Mouse (Mus musculus): ENCODE results near the gene Ncln. TPM values are rescaled to one million over a fixed set of nuclear protein-coding genes. Genes with fewer than 3 reads are reported as not detected.

Ncln gene
- polyA plus RNA-seq, 1 experiment from 2014 or later = 75.1 TPM

- H3K4me2 ChIP-seq (replicated peaks) = no peak overlapping the region
- no peaks in the 10 kb centered on the region for H3K4me1 ChIP-seq
- H3K36me3 ChIP-seq = no peaks in the 10 kb centered on the region
- H3K9me3 ChIP-seq (replicated peaks) = no peaks in the 10 kb centered on the region
- no peak overlapping the region for H3K27ac ChIP-seq
- WGBS = 77% methylated on average over 13 of the region's 13 CpGs
- no peak overlapping the region for H3K9ac ChIP-seq
- H3K27me3 ChIP-seq = peaks cover 29% of the 10 kb centered on the region
- H3K4me3 ChIP-seq = no peak overlapping the region
- no peak for ATAC-seq (ENCODE audit: low FRiP score)
These were observed 11.7 kb upstream of the Ncln start for GRCm38 (mm10) chr10:81507691-81508489.

- H3K9ac ChIP-seq = no peak overlapping the region
- peaks cover 22% of the 10 kb centered on the region for H3K27me3 ChIP-seq
- no peaks in the 10 kb centered on the region for H3K4me1 ChIP-seq
- no peaks in the 10 kb centered on the region for H3K9me3 ChIP-seq (replicated peaks)
- no peak overlapping the region for H3K4me3 ChIP-seq
- WGBS = 32% methylated on average over 6 of the region's 6 CpGs
- H3K4me2 ChIP-seq (replicated peaks) = no peak overlapping the region
- ATAC-seq (ENCODE audit: low FRiP score) = no peak
- no peak overlapping the region for H3K27ac ChIP-seq
- H3K36me3 ChIP-seq = no peaks in the 10 kb centered on the region
These were observed 10.9 kb upstream of the Ncln start for GRCm38 (mm10) chr10:81507095-81507494.

- Histone ChIP-seq H3K4me1 (no peaks in the 10 kb centered on the region), H3K9ac (no peak overlapping the region), H3K36me3 (no peaks in the 10 kb centered on the region), H3K27me3 (peaks cover 11% of the 10 kb centered on the region), H3K27ac (no peak overlapping the region), H3K4me2 (replicated peaks) (no peak overlapping the region), H3K9me3 (replicated peaks) (no peaks in the 10 kb centered on the region), H3K4me3 (no peak overlapping the region)
- no peak for ATAC-seq (ENCODE audit: low FRiP score)
- WGBS = 76% methylated on average over 15 of the region's 15 CpGs
These were observed 8.9 kb upstream of the Ncln start for GRCm38 (mm10) chr10:81505016-81505664.

- Histone ChIP-seq H3K9ac (peak overlapping the region; percentile 52; the same call in 1 of the 2 replicates), H3K4me3 (peak overlapping the region; percentile 32), H3K27ac (no peak overlapping the region), H3K27me3 (peaks cover 11% of the 10 kb centered on the region), H3K4me2 (replicated peaks) (peak overlapping the region; percentile 63), H3K9me3 (replicated peaks) (no peaks in the 10 kb centered on the region), H3K36me3 (no peaks in the 10 kb centered on the region), H3K4me1 (no peaks in the 10 kb centered on the region)
- ATAC-seq (ENCODE audit: low FRiP score) = peak; percentile 48; the same call in 1 of the 2 replicates
- WGBS = 8% methylated on average over 36 of the region's 36 CpGs
These were observed 6.5 kb upstream of the Ncln start for GRCm38 (mm10) chr10:81502658-81503057.

DNA sequence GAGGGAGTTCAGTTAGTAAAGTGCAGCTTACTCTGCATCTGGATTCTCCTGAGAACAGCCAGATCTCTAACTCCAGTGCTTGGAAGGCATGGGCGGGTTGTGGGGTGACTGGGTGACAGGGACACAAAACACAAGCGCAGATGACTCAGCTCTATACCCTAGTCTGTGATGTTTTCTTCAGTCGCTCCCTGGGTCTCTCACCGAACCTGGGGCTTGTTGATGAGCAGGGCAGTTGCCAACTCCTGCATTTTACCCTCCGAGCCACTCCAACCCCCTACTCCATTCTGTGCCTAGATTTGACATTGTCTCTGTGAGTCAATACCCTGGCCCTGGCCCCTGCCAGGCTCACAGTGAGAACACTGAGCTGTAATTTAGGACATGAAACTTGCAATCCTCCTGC lies 5.7 kb upstream of the Ncln start:
- WGBS = 85% methylated on average over 5 of the region's 5 CpGs
- ATAC-seq (ENCODE audit: low FRiP score) = no peak

DNA sequence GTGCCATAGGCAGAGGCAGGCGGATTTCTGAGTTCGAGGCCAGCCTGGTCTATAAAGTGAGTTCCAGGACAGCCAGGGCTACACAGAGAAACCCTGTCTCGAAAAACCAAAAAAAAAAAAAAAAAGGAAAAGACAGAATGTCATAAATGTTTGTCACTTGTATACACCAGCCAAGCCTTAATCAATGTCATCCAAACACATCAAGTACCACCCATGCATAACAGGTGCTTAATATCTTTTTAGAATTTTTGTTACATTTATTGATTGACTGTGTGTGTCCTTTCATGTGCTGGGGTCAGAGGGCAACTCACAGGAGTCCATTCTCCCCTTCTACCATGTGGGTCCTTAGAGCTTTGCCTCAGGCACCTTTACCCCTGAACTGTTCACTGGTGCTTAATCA lies 3.8 kb upstream of the Ncln start, which contains the start of gene S1pr4:
TSS of gene S1pr4 (minus strand) at position 101 of the 400 bp plus-strand sequence.
- WGBS = 91% methylated on average over 3 of the region's 3 CpGs
- Histone ChIP-seq H3K36me3 (no peaks in the 10 kb centered on the region), H3K9ac (peak within 1 kb of the TSS; percentile 18; the same call in 1 of the 2 replicates), H3K27me3 (peaks cover 11% of the 10 kb centered on the region), H3K4me2 (replicated peaks) (no peak within 1 kb of the TSS), H3K4me3 (no peak within 1 kb of the TSS), H3K9me3 (replicated peaks) (no peaks in the 10 kb centered on the region), H3K27ac (no peak within 1 kb of the TSS), H3K4me1 (peaks cover 13% of the 10 kb centered on the region)
- ATAC-seq (ENCODE audit: low FRiP score) = no peak

More for the DNA sequence above, 5.7 kb upstream of the Ncln start:
- H3K9ac ChIP-seq = no peak overlapping the region
- H3K36me3 ChIP-seq = no peaks in the 10 kb centered on the region
- H3K4me2 ChIP-seq (replicated peaks) = no peak overlapping the region
- no peaks in the 10 kb centered on the region for H3K9me3 ChIP-seq (replicated peaks)
- H3K27ac ChIP-seq = no peak overlapping the region
- H3K4me3 ChIP-seq = no peak overlapping the region
- peaks cover 11% of the 10 kb centered on the region for H3K27me3 ChIP-seq
- H3K4me1 ChIP-seq = peaks cover 5% of the 10 kb centered on the region; the same call in 1 of the 2 replicates

GRCm38 (mm10) chr10:81499250-81499901 lies 3.2 kb upstream of the Ncln start:
- Histone ChIP-seq H3K4me1 (peaks cover 19% of the 10 kb centered on the region), H3K27ac (no peak overlapping the region), H3K4me3 (no peak overlapping the region), H3K9me3 (replicated peaks) (no peaks in the 10 kb centered on the region), H3K4me2 (replicated peaks) (no peak overlapping the region), H3K9ac (peak overlapping the region; percentile 18; the same call in 1 of the 2 replicates), H3K27me3 (peaks cover 11% of the 10 kb centered on the region), H3K36me3 (no peaks in the 10 kb centered on the region)
- 83% methylated on average over 23 of the region's 23 CpGs for WGBS
- ATAC-seq (ENCODE audit: low FRiP score) = no peak

DNA sequence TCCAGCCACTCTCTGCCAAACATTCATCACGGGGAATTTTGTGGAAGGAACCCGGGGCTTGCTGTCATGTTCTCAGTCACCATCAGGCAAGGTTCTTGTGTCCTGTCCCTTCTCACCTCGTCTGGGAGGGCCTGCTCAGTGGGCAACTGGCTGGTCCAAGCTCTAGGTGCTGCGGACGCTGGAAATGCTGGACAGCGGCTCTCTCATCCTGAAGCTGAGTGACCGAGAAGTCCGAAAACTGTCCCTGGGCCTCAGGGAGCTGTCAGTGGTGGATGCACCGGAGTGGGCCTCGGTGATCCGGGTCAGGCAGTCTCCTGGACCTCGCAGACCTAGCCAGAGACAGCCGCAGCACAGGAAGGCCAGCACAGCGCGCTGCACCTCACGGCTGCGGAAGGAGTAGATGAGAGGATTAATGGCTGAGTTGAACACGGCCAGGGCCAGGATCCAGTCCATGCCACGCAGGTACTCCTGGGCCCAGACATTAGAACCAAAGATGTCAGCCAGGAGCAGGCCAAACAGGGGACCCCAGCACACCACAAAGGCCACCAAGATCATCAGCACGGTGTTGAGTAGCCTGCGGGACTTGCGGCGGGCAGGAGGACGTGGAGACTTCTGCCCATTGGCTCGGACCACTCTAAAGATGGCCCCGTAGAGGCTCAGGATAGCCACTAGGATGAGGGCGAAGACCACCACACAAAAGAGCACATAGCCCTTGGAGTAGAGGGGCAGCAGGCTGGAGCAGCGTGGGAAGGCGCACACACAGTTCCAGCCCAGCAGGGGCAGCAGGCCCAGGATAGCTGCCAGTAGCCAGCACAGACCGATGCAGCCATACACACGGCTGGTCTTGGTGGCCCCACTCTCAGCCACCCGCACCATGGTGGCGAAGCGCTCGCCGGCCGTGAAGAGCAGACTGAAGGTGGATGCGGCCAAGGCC lies 2.4 kb upstream of the Ncln start:
- ATAC-seq (ENCODE audit: low FRiP score) = no peak
- Histone ChIP-seq H3K36me3 (no peaks in the 10 kb centered on the region), H3K27ac (no peak overlapping the region), H3K4me3 (no peak overlapping the region), H3K4me1 (peaks cover 25% of the 10 kb centered on the region), H3K27me3 (peaks cover 8% of the 10 kb centered on the region), H3K9ac (no peak overlapping the region), H3K9me3 (replicated peaks) (no peaks in the 10 kb centered on the region), H3K4me2 (replicated peaks) (no peak overlapping the region)
- 88% methylated on average over 38 of the region's 38 CpGs for WGBS

- Histone ChIP-seq H3K4me3 (no peak overlapping the region), H3K36me3 (peaks cover 7% of the 10 kb centered on the region), H3K9ac (no peak overlapping the region), H3K4me2 (replicated peaks) (peak overlapping the region; percentile 96), H3K27me3 (no peaks in the 10 kb centered on the region; the same call in 1 of the 2 replicates), H3K4me1 (peaks cover 26% of the 10 kb centered on the region), H3K27ac (no peak overlapping the region), H3K9me3 (replicated peaks) (no peaks in the 10 kb centered on the region)
- 85% methylated on average over 17 of the region's 17 CpGs for WGBS
- ATAC-seq (ENCODE audit: low FRiP score) = no peak
These were observed 1.4 kb upstream of the Ncln start for GRCm38 (mm10) chr10:81497401-81498270.

- Histone ChIP-seq H3K27me3 (no peaks in the 10 kb centered on the region; the same call in 1 of the 2 replicates), H3K9ac (peak overlapping the region; percentile 59), H3K4me2 (replicated peaks) (peak overlapping the region; percentile 96), H3K4me1 (peaks cover 26% of the 10 kb centered on the region), H3K9me3 (replicated peaks) (no peaks in the 10 kb centered on the region), H3K27ac (peak overlapping the region; percentile 44), H3K36me3 (peaks cover 13% of the 10 kb centered on the region), H3K4me3 (peak overlapping the region; percentile 82)
- ATAC-seq (ENCODE audit: low FRiP score) = no peak
- 43% methylated on average over 4 of the region's 4 CpGs for WGBS
These were observed 777 bp upstream of the Ncln start for GRCm38 (mm10) chr10:81496969-81497368.

Measured in hindbrain, embryonic 12.5 days (tissue).